Mouse (Mus musculus) small intestine, adult 2 months (tissue): ENCODE measurements around the gene Neurod2.

ENCODE experiments used
- CTCF ChIP-seq: fragments of 200-500 bp; IDR thresholded peaks from 2 replicates; pipeline ENCODE4 v1.5.1; 2012; ENCODE audit warnings: low read depth, mild to moderate bottlenecking, control low read depth, inconsistent platforms, low read length, moderate library complexity, mixed read lengths; ENCODE audit not compliant: insufficient replicate concordance, insufficient read length; ENCODE audit errors: extremely low read depth
- POLR2A ChIP-seq: fragments of 200-500 bp; IDR thresholded peaks from 2 replicates; pipeline ENCODE4 v1.6.1; 2012; ENCODE audit warnings: low read depth, mild to moderate bottlenecking, control low read depth, inconsistent platforms, low read length, moderate library complexity

- TF ChIP-seq CTCF (peak; percentile 85; the same call in 1 of the 2 replicates), POLR2A (no peak)
Observed at GRCm38 (mm10) chr11:98355732-98356299, 26.4 kb upstream of the Neurod2 start.
